In genomic region chr1:180420496-180421164, GRCm38 (mm10) we compare ENCODE assay signal across 10 mouse cellular contexts.
DNase-seq lines count a peak whose midpoint lies in the region; ATAC-seq lines count a peak whose summit lies in the region.
"Had no signal": no experiment of that assay in that cellular context is flagged by ENCODE, and none has a peak within 500 bp of the region (broad histone marks: within the 10 kb centered on the region; RNA-seq: fewer than 3 reads in every experiment).

No protein-coding gene starts in this region.

- no peaks in the 10 kb centered on the region for H3K27me3 ChIP-seq in forebrain, embryonic 14.5 days (replicated peaks; ENCODE audit: control insufficient read depth, insufficient read depth, low read length)
- no peaks in the 10 kb centered on the region for H3K27me3 ChIP-seq in midbrain, embryonic 12.5 days

- peak overlapping the region; percentile 9; the same call in 1 of the 2 replicates for H3K27ac ChIP-seq in forebrain, embryonic 14.5 days (ENCODE audit: low read depth, low read length)
- H3K27ac ChIP-seq in midbrain, embryonic 12.5 days (replicated peaks) = peak overlapping the region; percentile 35; the same call in 1 of the 2 replicates

- no peak overlapping the region for H3K4me3 ChIP-seq in forebrain, embryonic 14.5 days (ENCODE audit: low read depth, low read length)
- no peak overlapping the region for H3K4me3 ChIP-seq in midbrain, embryonic 12.5 days
- H3K4me3 ChIP-seq: myocyte had no signal

- DNase-seq in layer of hippocampus, adult 11-12 months (ENCODE audit: low spot score) = peak; percentile 47
- DNase-seq in layer of hippocampus, postnatal 36 days = no peak
- DNase-seq in adrenal gland, postnatal 25 days = peak; percentile 58
- DNase-seq in forebrain, embryonic 14.5 days (ENCODE audit: low spot score) = peak; percentile 75
- DNase-seq in thymus, postnatal 4 days = no peak
- no peak for DNase-seq in yolk sac, embryonic 10.5 days (ENCODE audit: low spot score)
- DNase-seq in gastrocnemius, adult 8-10 months (ENCODE audit: low spot score in 2 of 2) = no peak
- DNase-seq: heart, postnatal 4 days had no signal

- H3K4me1 ChIP-seq in forebrain, embryonic 14.5 days (ENCODE audit: control insufficient read depth, insufficient read depth, low read length) = 0 out of 2 replicates have a peak, but pooled peaks cover 3% of the 10 kb centered on the region
- H3K4me1 ChIP-seq in midbrain, embryonic 12.5 days = peaks cover 22% of the 10 kb centered on the region

- no peak overlapping the region for H3K9ac ChIP-seq in forebrain, embryonic 14.5 days (ENCODE audit: low read length)
- H3K9ac ChIP-seq in midbrain, embryonic 12.5 days (replicated peaks) = no peak overlapping the region

- H3K36me3 ChIP-seq in forebrain, embryonic 14.5 days (ENCODE audit: control insufficient read depth, insufficient read depth, low read length) = no peaks in the 10 kb centered on the region
- no peaks in the 10 kb centered on the region for H3K36me3 ChIP-seq in midbrain, embryonic 12.5 days

- 43% methylated on average over 8 of the region's 8 CpGs for WGBS in forebrain, embryonic 14.5 days
- WGBS in midbrain, embryonic 12.5 days = 32% methylated on average over 8 of the region's 8 CpGs

- peak; percentile 64; the same call in 1 of the 2 replicates for ATAC-seq in forebrain, embryonic 14.5 days
- peak; percentile 64 for ATAC-seq in midbrain, embryonic 12.5 days (ENCODE audit: low FRiP score, low read depth)

- no peaks in the 10 kb centered on the region for H3K9me3 ChIP-seq in forebrain, embryonic 14.5 days (replicated peaks; ENCODE audit: control insufficient read depth, low read length)
- no peaks in the 10 kb centered on the region for H3K9me3 ChIP-seq in midbrain, embryonic 12.5 days

- H3K4me2 ChIP-seq in forebrain, embryonic 14.5 days (ENCODE audit: low read length) = no peak overlapping the region
- peak overlapping the region; percentile 11 for H3K4me2 ChIP-seq in midbrain, embryonic 12.5 days (replicated peaks)

Comparison
In these comparisons a context has a peak if more than half of its experiments do, and no peak if none do; other contexts are left out.
1. DNase-seq: peak in layer of hippocampus, adult 11-12 months (single experiment), adrenal gland, postnatal 25 days (single experiment) and forebrain, embryonic 14.5 days (single experiment); none in layer of hippocampus, postnatal 36 days (0 of 2), thymus, postnatal 4 days (single experiment), yolk sac, embryonic 10.5 days (single experiment) and gastrocnemius, adult 8-10 months (0 of 2).